Mouse (Mus musculus) liver, embryonic 13.5 days (tissue): ENCODE data around the gene Add2. TPM values are rescaled to one million over a fixed set of nuclear protein-coding genes. Genes with fewer than 3 reads are reported as not detected.
"Not testable (repeated sequence)": the region's sequence is repeated elsewhere in the genome, so short reads cannot be mapped to it uniquely, and the experiment has no call there.

Experiments
- ATAC-seq: fragments of 200-750 bp; cut with Nextera tagmentation; 2 replicates; pipeline ENCODE4 v1.8.0; 2017; ENCODE audit warnings: low read depth, mild to moderate bottlenecking, moderate number of reproducible peaks, moderate library complexity
- DNase-seq: peaks from one replicate; pipeline ENCODE4 v3.0.0; 2022
- H3K27ac ChIP-seq: fragments of 300-500 bp; sonication (generic); 2 replicates; pipeline ENCODE4 v1.5.1; 2015; ENCODE audit warnings: moderate library complexity, mild to moderate bottlenecking, inconsistent platforms
- H3K27me3 ChIP-seq: fragments of 300-500 bp; sonication (generic); 2 replicates; pipeline ENCODE4 v1.6.1; 2015; ENCODE audit warnings: mild to moderate bottlenecking, inconsistent platforms
- H3K36me3 ChIP-seq: fragments of 300-500 bp; sonication (generic); 2 replicates; pipeline ENCODE4 v1.6.1; 2015; ENCODE audit warnings: mild to moderate bottlenecking, inconsistent platforms
- H3K4me1 ChIP-seq: fragments of 300-500 bp; sonication (generic); replicated peaks from 2 replicates; pipeline ENCODE4 v1.6.1; 2015; ENCODE audit warnings: inconsistent platforms
- H3K4me2 ChIP-seq: fragments of 300-500 bp; sonication (generic); 2 replicates; pipeline ENCODE4 v1.6.1; 2015; ENCODE audit warnings: inconsistent platforms, mild to moderate bottlenecking, moderate library complexity
- H3K4me3 ChIP-seq: fragments of 300-500 bp; sonication (generic); replicated peaks from 2 replicates; pipeline ENCODE4 v1.5.1; 2015; ENCODE audit warnings: mild to moderate bottlenecking, inconsistent platforms
- H3K9ac ChIP-seq: fragments of 300-500 bp; sonication (generic); 2 replicates; pipeline ENCODE4 v1.6.1; 2015; ENCODE audit warnings: mild to moderate bottlenecking, inconsistent platforms
- H3K9me3 ChIP-seq: fragments of 300-500 bp; sonication (generic); replicated peaks from 2 replicates; pipeline ENCODE4 v1.6.1; 2016; ENCODE audit warnings: inconsistent platforms
- WGBS: fragments of 180-500 bp; shearing (Covaris S2); methylation state at CpG from one replicate; pipeline ENCODE4 v1.1.7; 2015; ENCODE audit not compliant: insufficient replicate concordance; 5-methylcytosine and 5-hydroxymethylcytosine counted together
- polyA plus RNA-seq: library from polyadenylated mRNA; unstranded; fragments of >200 nt; fragmentation: Nextera tagmentation; extraction: Ambion mirVana; gene quantifications from 2 replicates; pipeline ENCODE4 v1.2.1, GENCODE M21; 2015

Gene Add2
- 93.3 and 96.2 TPM in 2 replicates for polyA plus RNA-seq

DNA sequence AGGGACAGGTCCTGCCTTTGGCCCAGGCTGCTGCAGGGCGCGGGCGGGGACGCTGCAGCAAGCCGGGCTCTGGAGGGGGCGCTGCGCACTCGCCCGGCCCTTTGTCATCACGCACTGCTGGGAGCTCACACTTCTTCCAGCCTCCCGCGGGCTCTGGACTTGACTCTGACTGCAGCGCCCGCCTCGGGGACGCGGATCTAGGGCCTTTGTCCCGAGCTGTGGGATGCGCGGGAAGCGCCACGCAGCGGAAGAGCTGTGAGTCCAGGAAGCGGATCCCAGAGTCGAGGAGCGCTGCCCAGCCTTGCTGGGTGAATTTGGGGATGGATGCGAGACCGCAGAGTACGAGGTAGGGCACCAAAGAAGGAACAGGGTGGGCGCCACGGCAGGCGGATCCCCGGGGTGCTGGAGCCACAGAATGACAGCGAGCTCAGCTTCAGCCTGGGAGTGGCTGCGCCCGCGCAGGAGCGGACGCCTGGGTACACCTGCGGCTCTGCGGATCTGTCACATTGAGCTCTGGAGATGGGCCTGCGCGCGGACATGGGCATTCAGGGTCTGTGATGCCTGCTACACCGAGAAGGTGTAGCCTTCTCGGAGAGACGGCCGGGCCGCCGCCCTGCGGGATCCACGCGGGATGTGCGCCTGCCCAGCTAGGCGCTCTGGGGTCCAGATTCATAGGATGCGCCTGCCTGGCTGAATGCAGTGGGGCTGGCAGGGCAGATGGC is at the start of gene Add2:
Gene Add2, plus strand, starts transcription at position 81 of the 722 bp plus-strand sequence.
- Histone ChIP-seq H3K27ac (no peak within 1 kb of the TSS), H3K36me3 (no peaks in the 10 kb centered on the region), H3K9me3 (no peaks in the 10 kb centered on the region), H3K4me2 (peak within 1 kb of the TSS; percentile 54), H3K4me1 (0 out of 2 replicates have a peak, but pooled peaks cover 5% of the 10 kb centered on the region), H3K9ac (no peak within 1 kb of the TSS), H3K27me3 (peaks cover 83% of the 10 kb centered on the region), H3K4me3 (peak within 1 kb of the TSS; percentile 36)
- WGBS, result 3% methylated on average over 56 of the region's 56 CpGs
- DNase-seq, result no peak
- no peak for ATAC-seq

DNA sequence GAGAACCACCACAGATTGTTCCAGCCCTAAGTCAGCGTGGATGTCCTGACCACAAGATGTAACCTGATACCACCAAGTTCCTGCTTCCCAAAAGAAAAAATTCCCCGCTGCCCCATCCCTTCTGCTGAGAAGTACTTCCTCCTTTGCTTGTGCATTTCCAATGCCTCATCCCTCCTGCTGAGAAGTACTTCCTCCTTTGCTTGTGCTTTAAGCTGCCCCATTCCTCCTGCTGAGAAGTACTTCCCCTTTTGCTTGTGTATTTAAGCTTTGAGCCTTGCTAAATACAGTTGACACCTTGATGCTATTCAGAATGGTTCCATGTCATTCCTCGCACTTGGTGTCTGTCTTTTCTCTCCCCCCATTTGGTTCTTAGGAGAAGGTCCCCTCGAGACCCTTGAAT is 49.7 kb upstream of the Add2 start:
- WGBS, result 59% methylated on average over 4 of the region's 4 CpGs
- H3K4me1 ChIP-seq, result peaks cover 12% of the 10 kb centered on the region
- not testable (repeated sequence) for H3K9ac ChIP-seq, H3K4me3 ChIP-seq, H3K27me3 ChIP-seq, DNase-seq, ATAC-seq, H3K9me3 ChIP-seq, H3K27ac ChIP-seq, H3K4me2 ChIP-seq, H3K36me3 ChIP-seq

DNA sequence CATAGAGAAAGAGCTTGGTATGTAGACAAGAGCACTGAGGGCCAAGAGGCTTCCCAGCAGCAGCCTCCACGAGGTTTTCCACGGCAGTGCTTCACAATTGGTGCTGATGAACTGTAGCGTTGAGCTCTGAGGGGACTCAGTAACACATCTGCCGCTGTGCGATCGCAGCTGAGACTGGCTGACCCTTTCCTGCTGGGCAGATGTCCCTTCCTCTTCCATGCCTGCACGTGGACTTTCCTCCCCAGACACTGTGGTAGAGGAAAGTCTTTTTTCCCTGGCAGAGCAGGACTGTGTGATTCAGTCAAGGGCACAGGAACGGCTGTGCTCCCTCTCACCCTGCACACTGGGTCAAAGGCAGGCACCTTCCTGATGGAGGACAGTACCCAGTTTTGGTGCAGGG is 44.1 kb upstream of the Add2 start:
- H3K9me3 ChIP-seq, result no peaks in the 10 kb centered on the region
- no peak overlapping the region for H3K4me3 ChIP-seq
- H3K4me1 ChIP-seq, result no peaks in the 10 kb centered on the region
- no peaks in the 10 kb centered on the region for H3K27me3 ChIP-seq
- H3K27ac ChIP-seq, result no peak overlapping the region
- ATAC-seq, result no peak
- H3K36me3 ChIP-seq, result no peaks in the 10 kb centered on the region
- 67% methylated on average over 8 of the region's 8 CpGs for WGBS
- no peak overlapping the region for H3K9ac ChIP-seq
- no peak for DNase-seq
- H3K4me2 ChIP-seq, result no peak overlapping the region

DNA sequence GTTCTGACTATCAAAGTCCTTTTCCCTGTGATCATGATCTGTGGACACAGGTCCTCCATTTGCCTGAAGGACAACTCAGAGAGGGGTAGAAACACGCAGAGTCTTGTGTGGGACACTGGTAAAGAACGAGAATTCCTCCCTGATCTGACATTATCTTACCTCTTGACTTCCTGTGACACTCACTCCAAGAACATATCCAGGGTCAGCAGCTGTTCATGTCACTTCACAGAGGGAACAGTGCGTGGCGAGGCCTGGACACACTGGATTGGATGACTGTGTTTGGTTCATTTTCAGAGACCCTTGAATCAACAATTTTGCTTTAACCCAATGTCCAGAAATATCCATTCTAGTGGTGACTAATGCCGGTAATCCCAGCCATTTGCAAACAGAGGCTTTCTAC is 38.9 kb upstream of the Add2 start:
- H3K36me3 ChIP-seq, H3K4me2 ChIP-seq, H3K4me1 ChIP-seq, ATAC-seq, H3K4me3 ChIP-seq, DNase-seq, H3K9ac ChIP-seq, H3K27me3 ChIP-seq, H3K27ac ChIP-seq, H3K9me3 ChIP-seq: not testable (repeated sequence)
- 55% methylated on average over 5 of the region's 5 CpGs for WGBS

DNA sequence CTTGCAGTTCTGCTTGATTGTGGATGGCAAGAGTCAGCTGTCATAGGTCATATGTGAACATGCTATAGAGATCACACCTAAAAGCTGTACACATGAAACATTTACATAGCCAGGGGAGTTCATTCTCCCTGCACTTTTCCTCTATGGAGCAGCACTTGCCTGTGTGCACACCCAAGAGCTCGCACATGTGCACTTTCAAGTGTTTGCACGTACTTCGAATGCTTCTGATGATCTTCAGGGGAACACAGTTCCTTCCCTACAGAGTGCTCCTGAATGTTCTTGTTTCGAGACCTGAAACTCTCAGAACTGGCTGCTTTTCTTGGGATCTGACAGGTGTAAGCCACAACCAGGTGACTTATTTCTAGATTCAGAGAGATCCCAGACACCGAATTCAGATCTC is 37.7 kb upstream of the Add2 start:
- not testable (repeated sequence) for H3K4me2 ChIP-seq, H3K9me3 ChIP-seq, ATAC-seq, H3K9ac ChIP-seq, H3K27me3 ChIP-seq, H3K36me3 ChIP-seq, H3K4me1 ChIP-seq, H3K4me3 ChIP-seq, H3K27ac ChIP-seq, DNase-seq
- 71% methylated on average over 5 of the region's 5 CpGs for WGBS

DNA sequence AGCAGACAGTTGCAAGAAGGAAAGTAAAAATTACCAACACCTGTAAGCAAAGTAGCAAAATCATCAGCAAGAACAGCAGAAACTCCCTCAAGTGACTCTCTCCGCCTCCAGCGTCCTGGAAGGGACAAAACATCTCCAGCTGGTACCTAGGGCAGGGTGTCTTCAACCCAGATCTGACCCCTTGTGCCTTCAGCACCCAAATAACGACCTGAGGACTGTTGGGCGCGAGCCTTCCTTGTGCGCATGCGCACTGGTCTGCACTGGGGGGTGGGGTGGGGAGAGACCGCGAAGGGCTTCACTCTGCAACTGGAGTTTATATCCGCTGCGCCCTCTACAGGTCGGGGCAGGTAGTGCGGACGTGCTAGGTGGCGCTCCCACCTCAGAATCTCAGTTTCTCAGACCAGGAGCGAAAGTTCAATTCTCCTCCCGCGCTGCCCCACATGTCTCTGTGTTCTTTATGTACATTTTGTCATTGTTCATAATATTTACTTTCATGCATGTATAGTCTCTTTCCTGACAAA is 25.0 kb upstream of the Add2 start:
- WGBS, result 65% methylated on average over 18 of the region's 18 CpGs
- no peak overlapping the region for H3K4me2 ChIP-seq
- peak; percentile 52 for DNase-seq
- ATAC-seq, result no peak
- H3K27ac ChIP-seq, result no peak overlapping the region
- no peaks in the 10 kb centered on the region; the same call in 1 of the 2 replicates for H3K27me3 ChIP-seq
- H3K9me3 ChIP-seq, result no peaks in the 10 kb centered on the region
- no peak overlapping the region for H3K9ac ChIP-seq
- H3K4me3 ChIP-seq, result no peak overlapping the region
- H3K4me1 ChIP-seq, result no peaks in the 10 kb centered on the region; the same call in 1 of the 2 replicates
- no peaks in the 10 kb centered on the region for H3K36me3 ChIP-seq

DNA sequence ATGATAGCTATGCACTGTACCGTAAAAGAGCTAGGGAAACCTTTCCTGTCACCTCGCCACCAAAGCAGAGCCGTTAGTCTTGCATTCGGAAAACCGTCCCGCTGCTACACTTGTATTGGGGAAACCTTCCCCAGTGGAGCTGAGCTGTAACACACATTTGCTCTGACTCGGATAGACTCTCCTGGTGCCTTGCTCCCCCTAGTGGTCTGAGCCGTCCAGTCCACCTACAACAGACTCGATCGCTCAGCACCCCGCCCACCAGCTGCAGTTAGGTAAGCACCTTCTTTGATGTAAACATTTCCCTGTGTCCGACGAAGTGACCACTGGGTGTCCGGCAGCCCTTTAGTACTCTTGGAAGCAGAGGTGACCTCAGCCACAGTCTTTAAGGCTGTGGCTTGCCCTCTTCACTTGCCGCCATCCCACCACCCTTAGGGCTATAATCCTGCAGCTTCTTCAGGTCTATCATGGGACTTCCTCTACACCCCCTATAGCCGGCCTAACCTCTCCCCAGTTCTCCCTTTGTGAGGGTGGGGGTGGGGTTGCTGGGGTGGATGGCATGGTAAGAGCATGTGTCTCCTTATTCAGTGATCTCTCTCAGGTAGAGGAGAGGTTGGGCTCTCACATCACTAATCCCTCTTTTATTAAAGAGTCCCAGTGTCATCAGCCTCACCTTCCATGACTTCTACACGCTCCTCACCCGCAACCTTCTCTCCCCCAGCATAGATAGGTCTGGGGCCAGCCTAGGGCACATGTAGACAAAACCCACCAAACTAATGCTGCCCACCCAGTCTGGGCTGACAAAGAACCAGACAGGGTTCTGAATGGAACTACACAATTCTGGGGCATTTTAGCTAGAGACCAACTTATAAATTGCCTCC is 24.0 kb upstream of the Add2 start:
- H3K36me3 ChIP-seq, result no peaks in the 10 kb centered on the region
- peak; percentile 86 for ATAC-seq
- H3K4me2 ChIP-seq, result peak overlapping the region; percentile 49
- WGBS, result 12% methylated on average over 18 of the region's 18 CpGs
- DNase-seq, result peak; percentile 77
- peak overlapping the region; percentile 7; the same call in 1 of the 2 replicates for H3K4me3 ChIP-seq
- H3K9me3 ChIP-seq, result no peaks in the 10 kb centered on the region
- no peak overlapping the region for H3K27ac ChIP-seq
- no peaks in the 10 kb centered on the region; the same call in 1 of the 2 replicates for H3K27me3 ChIP-seq
- H3K4me1 ChIP-seq, result no peaks in the 10 kb centered on the region; the same call in 1 of the 2 replicates
- H3K9ac ChIP-seq, result no peak overlapping the region; the same call in 1 of the 2 replicates

DNA sequence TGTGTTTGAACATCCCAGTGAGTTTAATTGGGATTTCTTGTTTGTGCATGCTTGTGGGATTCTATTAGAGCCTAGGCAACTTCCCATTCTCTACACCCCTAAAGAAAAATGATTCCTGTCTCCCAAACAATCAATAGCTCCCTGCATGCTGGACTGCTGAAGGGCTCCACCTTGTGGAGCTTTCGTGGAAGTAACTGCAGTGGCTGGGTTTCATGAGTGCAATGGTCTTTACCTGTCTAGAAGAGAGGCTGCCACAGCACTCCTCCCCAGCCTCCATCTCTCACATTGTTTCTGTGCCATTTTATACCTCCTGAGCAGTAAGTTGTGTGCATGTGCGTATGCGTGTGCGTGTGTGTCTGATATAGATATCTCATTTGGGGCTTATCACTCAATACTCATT is 18.5 kb upstream of the Add2 start:
- H3K4me2 ChIP-seq, result no peak overlapping the region
- H3K9ac ChIP-seq, result no peak overlapping the region
- no peak overlapping the region for H3K4me3 ChIP-seq
- 15% methylated on average over 4 of the region's 4 CpGs for WGBS
- no peak overlapping the region for H3K27ac ChIP-seq
- H3K27me3 ChIP-seq, result peaks cover 3% of the 10 kb centered on the region; the same call in 1 of the 2 replicates
- H3K9me3 ChIP-seq, result no peaks in the 10 kb centered on the region
- H3K4me1 ChIP-seq, result no peaks in the 10 kb centered on the region
- DNase-seq, result no peak
- ATAC-seq, result peak; percentile 43; the same call in 1 of the 2 replicates
- no peaks in the 10 kb centered on the region for H3K36me3 ChIP-seq

DNA sequence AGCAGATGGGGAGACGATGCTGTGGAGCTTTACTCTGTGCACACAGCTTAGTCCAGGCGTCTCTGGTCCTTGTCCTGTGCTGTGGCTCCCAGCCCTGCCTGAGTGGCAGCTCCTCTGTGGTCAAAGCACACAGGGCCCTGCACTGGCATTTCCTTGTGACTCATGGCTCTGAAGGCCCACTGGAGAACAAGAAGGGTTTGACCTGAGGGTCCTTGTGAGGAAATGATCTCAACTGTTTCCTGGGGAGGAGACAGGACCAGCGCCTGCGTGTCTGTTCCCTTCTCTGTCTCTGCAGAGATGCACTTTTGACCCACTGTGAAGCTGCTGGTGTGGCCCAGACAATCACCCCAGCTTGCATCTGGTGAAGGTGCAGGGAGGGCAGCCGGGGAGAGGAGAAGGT is 13.7 kb upstream of the Add2 start:
- not testable (repeated sequence) for H3K36me3 ChIP-seq, H3K9ac ChIP-seq, DNase-seq, H3K27ac ChIP-seq, H3K4me1 ChIP-seq, H3K4me3 ChIP-seq, H3K27me3 ChIP-seq, H3K4me2 ChIP-seq, H3K9me3 ChIP-seq
- peak; percentile 54; the same call in 1 of the 2 replicates for ATAC-seq
- WGBS, result 32% methylated on average over 5 of the region's 5 CpGs

DNA sequence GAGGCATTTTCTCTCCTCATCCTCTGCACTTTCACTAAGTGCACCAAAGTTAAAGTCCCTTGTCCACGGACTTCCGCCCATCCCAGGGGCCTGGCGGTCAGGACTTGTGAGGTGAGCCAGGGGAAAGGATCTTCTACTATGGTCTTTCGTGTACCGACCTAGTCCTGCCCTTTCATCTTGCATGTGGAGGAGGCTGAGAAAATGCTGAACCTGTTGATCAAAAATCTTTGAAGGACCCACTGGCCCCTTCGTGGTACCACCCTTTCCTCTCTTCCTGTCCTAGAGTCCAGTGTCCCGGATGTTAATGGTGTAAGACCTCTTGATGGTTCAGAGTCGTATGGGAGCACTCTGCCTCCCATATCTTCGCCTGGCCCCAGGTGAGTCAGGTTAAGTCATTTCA is 12.6 kb upstream of the Add2 start, which contains the start of gene Figla:
Gene Figla, plus strand, starts transcription at position 301 of the 400 bp plus-strand sequence.
- Histone ChIP-seq H3K9me3 (no peaks in the 10 kb centered on the region), H3K27me3 (peaks cover 12% of the 10 kb centered on the region; the same call in 1 of the 2 replicates), H3K36me3 (no peaks in the 10 kb centered on the region), H3K9ac (no peak within 1 kb of the TSS), H3K4me2 (no peak within 1 kb of the TSS), H3K27ac (no peak within 1 kb of the TSS), H3K4me3 (no peak within 1 kb of the TSS), H3K4me1 (peaks cover 8% of the 10 kb centered on the region; the same call in 1 of the 2 replicates)
- no peak for ATAC-seq
- 59% methylated on average over 9 of the region's 9 CpGs for WGBS
- no peak for DNase-seq

DNA sequence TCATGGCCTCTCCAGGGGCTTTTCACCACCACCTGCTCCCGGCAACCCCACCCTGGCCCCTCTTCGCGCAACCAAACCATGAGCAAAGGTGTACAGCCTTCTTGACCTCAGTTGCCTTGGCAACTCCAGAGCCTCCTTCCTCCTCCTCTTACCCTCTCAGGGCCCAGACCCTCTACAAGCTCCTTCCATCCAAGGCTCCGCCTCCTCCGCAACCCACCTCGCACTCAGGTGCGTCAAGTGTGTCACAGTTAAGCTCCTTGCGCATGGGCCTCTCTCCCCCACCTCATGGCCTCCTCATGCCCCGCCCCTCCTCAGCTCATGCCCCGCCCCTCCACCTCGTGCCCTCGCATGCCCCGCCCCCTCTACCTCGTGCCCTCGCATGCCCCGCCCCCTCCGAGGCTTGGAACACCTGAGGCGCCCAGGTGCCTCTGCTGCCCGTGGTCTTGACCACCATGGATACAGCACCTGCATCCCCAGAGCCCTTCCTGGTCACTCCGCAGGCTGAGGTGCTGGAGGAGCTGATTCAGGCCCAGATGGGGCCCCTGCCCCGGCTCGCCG is 11.6 kb upstream of the Add2 start:
- Histone ChIP-seq H3K27me3 (peaks cover 16% of the 10 kb centered on the region; the same call in 1 of the 2 replicates), H3K9me3 (no peaks in the 10 kb centered on the region), H3K27ac (no peak overlapping the region), H3K4me1 (peaks cover 8% of the 10 kb centered on the region; the same call in 1 of the 2 replicates), H3K36me3 (no peaks in the 10 kb centered on the region), H3K4me2 (no peak overlapping the region), H3K9ac (no peak overlapping the region), H3K4me3 (no peak overlapping the region)
- ATAC-seq (no peak), DNase-seq (no peak)
- WGBS, result 73% methylated on average over 23 of the region's 23 CpGs
